Mouse (Mus musculus): Measurements from ENCODE around the gene Ccdc92b.

Ccdc92b gene

DNA sequence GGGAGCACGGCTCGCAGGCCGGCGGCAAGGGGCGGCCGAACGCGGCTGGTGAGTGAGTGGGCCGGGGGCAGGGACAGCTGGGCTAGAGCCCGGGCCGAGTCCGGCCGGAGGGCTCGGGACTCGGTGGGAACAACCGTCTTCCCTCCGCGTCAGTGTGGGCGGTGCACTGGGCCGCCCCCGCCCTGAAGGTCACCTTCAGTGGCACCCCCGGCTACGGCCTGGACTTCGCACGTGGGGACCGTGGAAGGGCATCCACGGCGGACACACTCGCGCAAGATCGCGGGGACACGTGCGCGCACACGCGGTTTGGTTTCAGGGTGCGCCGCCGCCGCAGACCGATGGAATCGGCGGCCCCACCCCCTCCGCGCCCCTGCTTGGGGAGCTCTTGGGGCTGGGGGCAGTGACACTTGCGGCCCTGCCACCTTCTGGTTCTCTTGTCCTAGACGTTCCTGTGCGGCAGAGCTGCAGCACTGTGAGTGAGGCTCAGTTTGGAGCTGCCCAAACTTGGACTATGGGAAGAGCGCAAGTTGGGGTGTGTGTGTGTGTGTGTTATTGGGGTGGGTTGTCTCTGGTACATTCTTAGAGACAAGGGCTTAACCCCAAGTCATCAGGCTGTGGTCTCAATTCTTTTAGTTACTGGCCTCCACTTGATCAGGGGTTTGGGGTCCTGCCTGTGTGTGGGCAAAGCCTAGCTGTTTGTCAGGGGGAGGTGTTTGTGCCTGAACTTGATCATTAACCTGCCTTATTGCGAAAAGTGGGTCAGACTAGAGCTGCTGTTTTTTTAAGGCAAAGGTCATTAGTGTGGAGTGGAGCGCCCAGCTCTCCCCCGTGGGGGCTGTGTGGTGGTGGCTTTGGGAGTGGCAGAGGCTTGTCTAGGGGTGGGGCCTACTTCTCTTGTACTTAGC, 30.5 kb downstream of the Ccdc92b start:
- DNase-seq (ENCODE audit: low read depth in 1 of 2, low spot score in 2 of 2): no peak

DNA sequence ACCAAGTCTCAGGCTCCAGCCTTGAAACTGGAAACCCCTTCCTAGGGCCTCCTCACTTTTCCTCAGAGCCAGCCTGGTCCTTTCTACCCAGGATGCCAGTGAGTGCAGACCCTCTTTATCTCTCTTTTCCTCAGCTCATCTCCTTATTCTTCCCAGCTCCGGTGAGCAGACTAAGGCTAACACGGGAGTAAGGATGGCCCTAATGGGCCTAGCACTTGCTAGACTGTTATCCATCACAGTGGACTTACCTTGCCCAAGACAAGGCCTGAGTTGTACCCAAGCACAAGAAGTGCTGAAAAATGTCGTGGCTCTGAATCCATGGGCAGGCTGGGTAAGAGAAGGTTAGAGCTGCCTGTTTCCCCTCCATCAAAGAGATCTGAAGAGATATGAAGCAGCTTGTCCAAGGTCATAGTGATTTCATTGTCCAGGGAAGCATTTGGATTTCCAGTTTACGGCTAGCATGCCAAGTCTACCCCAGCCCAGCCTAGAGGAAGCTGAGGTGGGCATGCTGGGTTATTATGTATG, 31.2 kb downstream of the Ccdc92b start:
- DNase-seq (ENCODE audit: low read depth in 1 of 2, low spot score in 2 of 2): no peak

DNA sequence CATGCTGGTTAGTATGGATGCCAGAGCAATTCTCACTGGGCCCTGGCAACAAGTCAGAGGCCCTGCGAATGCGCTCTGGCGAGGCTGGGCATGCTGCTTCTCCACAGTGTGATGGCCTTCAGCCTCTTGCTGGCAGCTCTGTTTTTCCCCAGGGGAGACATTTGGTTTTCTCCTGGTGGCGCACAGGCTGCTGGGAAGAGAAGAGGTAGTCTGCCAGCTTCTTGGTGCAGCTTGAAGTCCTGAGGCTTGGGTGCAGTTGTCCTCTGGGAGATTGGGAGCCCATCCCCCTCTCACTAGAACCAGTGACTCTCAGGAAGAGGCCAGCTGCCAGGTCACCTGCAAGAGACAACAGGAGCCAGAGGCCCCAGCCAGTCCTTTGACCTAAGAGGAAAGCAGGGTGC, 33.4 kb downstream of the Ccdc92b start:
- DNase-seq (ENCODE audit: low read depth in 1 of 2, low spot score in 2 of 2): no peak

DNA sequence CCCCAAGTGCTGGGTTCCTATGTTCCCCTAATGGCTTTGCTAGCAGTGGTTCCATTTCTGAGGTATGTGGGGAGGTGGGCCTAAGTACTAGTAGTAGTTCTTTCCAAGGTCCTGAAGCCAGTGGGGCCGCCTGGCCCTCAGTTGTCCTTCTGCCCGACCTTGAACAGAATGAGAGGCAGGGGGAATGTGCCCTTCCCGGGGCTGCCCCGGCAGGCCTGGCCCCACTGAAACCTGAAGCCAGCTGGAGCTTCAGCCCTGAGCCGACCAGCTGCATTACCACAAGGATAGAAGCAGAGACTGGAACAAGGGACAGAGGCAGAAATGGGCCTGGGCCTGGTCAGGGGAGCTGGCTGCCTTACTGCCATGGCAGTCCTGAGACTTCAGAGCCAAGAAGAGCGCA, 34.0 kb downstream of the Ccdc92b start:
- DNase-seq (ENCODE audit: low read depth in 1 of 2, low spot score in 2 of 2): no peak

DNA sequence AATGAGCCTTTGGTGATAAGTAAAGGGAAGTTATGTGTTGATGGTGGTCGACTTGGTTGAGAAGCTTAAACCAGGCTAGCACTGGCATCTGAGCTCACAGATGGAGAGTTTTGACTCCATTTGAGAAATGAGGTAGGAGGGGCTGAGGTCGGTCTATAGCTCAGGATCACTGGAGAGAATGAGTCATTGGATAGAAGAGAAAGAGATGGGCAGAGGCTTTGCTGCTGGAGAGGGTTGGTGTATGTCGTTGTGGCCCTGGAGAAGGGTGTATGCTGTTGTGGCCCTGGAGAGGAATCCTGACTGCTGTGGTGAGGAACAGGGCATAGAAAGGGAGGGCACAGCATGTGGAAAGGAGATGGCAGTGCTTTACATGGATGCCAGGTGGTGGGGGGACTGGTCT, 36.5 kb downstream of the Ccdc92b start:
- DNase-seq (ENCODE audit: low read depth in 1 of 2, low spot score in 2 of 2): no peak

DNA sequence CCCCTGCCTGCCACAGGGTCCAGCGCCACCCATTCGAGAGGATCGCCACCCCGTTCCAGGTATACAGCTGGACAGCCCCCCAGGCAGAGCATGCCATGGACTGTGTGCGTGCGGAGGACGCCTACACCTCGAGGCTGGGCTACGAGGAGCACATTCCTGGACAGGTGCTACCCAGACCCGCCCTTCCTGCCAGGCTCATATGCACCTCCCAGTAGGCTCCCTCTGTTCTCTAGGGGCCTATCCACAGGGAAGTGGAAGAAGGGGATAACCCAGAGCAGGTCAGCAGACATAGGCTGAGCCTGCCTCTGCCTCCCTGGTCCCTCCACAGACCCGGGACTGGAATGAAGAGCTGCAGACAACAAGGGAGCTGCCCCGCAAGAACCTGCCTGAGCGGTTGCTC, 40.9 kb downstream of the Ccdc92b start:
- no peak for DNase-seq (ENCODE audit: low read depth in 1 of 2, low spot score in 2 of 2)

DNA sequence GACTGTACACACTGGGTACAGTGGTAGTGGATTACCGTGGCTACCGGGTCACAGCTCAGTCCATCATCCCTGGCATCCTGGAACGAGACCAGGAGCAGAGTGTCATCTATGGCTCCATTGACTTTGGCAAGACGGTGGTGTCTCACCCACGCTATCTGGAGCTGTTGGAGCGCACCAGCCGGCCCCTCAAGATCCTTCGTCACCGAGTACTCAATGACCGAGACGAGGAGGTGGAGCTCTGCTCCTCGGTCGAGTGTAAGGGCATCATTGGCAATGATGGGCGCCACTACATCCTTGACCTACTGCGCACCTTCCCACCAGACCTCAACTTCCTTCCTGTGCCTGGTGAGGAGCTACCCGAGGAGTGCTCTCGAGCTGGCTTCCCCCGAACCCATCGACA, 42.2 kb downstream of the Ccdc92b start:
- DNase-seq (ENCODE audit: low read depth in 1 of 2, low spot score in 2 of 2): no peak

DNA sequence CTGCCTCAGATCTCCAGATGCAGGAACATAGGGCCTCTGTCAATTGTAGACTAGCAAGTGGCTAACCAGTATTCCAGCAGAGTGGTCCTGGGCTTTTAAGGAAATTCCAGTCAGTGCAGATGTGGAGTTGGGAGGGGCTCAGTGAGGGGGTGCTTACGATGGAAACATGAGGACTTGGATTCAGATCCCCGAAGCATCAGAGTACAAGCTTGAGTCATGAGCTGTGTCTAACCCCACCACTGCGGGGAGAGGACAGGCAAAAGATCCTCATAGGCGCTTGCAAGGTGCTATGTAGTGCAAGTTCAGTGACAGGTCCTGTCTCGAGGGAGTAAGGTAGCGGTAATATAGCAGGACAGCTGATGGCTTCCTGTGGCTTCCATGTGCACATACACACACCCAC, 42.8 kb downstream of the Ccdc92b start:
- no peak for DNase-seq (ENCODE audit: low read depth in 1 of 2, low spot score in 2 of 2)

DNA sequence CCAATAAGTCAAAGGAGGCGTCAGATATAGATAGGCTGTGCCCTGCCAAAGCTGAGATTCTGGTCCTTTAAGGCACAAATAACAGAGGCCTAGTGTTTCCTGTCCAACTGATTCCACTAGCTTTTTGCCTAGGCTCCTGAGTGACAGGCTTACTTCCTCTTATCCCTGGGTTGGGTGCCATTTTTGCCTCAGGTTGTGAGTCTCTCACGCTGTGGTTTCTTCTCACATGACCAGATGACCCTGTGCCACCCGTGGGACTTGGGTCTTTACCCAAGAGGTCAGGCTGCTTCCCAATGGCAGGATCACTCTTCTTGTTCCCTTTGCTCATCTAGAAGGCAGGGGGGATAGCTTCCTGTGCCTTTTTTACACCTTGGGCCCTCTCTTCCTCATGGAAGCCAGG, 44.9 kb downstream of the Ccdc92b start:
- DNase-seq (ENCODE audit: low read depth in 1 of 2, low spot score in 2 of 2): no peak

DNA sequence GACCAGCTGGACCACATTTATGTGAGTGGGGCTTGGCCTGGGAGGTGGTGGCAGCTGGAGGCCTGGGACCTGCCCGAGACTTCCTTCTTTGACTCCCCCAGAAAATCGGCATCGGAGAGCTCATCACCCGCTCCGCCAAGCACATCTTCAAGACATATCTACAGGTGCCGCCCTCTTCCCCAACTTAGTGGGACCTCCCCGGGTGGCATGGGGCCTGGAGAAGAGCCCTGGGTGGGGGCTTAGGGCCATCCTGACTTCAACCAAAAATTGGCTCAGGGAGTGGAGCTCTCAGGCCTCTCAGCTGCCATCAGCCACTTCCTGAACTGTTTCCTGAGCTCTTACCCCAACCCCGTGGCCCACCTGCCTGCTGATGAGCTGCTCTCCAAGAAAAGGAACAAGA, 45.5 kb downstream of the Ccdc92b start:
- DNase-seq (ENCODE audit: low read depth in 1 of 2, low spot score in 2 of 2): no peak

DNA sequence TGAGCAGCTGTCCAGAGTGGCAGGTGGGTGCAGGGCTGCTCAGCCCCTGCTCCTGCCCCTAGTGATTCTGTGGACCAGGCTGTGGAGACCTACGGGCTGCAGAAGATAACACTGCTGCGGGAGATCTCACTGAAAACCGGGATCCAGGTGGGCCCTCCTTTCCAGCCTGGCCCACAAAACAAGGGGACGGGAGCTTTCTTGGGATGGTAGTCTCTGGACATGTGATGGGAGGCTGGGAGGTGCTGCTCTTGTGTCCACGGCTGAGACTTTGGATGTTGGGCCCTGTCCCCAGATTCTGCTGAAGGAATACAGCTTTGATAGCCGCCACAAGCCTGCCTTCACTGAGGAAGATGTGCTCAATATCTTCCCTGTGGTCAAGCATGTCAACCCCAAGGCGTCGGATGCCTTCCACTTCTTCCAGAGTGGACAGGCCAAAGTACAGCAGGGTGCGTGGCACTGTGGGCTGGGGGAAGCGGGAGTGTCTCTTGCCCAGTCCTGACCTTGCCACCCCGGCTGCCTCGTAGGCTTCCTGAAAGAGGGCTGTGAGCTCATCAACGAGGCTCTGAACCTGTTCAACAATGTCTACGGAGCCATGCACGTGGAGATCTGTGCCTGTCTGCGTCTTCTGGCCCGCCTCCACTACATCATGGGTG, 46.4 kb downstream of the Ccdc92b start:
- no peak for DNase-seq (ENCODE audit: low read depth in 1 of 2, low spot score in 2 of 2)

DNA sequence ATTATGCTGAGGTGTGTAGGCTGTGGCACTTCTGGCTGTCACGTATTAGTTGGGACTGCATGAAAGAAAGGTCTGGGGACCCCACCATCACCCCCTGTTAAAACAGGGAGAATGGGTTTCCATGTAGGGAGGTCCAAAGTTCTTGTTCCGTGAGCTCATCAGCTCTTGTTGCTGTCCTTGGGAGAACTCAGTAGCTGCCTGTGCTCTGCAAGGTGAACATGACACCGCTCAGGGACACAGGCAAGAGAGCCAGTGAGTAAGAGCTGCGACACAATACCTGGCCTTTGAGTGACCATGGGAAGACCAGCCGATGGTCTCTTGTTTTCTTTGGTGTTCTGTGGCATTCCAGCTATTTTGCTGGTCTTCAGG, 46.9 kb downstream of the Ccdc92b start:
- DNase-seq (ENCODE audit: low read depth in 1 of 2, low spot score in 2 of 2): no peak

DNA sequence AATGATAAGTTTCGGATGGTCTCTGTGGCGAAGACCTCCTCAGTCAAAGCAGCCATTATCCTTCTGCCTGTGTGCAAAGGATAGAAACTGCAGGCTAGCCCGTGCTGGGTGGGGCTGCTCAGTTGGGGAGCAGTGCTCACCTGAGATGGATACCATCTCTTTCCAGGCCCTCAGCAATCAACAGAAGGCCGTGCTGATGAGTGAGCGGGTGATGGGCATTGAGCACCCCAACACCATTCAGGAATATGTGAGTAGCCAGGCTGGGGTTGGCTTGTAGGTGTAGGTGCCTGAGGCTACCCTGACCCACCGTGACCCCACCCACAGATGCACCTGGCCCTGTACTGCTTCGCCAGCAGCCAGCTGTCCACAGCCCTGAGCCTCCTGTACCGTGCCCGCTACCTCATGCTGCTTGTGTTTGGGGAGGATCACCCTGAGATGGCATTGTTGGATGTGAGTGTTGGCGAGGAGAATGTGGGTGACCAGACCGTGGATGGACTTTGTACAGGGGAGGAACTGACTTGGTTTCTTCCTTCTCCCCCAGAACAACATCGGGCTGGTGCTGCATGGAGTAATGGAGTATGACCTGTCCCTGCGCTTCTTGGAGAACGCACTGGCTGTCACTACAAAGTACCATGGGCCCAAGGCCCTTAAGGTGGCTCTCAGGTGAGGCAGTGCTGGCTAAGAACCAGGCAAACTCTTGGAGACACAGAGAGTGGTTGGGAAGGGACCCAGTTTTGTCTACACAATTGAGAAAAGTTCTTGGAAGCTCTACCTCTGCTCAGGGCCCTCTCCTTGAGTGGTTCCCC, 47.6 kb downstream of the Ccdc92b start:
- DNase-seq (ENCODE audit: low read depth in 1 of 2, low spot score in 2 of 2): no peak

DNA sequence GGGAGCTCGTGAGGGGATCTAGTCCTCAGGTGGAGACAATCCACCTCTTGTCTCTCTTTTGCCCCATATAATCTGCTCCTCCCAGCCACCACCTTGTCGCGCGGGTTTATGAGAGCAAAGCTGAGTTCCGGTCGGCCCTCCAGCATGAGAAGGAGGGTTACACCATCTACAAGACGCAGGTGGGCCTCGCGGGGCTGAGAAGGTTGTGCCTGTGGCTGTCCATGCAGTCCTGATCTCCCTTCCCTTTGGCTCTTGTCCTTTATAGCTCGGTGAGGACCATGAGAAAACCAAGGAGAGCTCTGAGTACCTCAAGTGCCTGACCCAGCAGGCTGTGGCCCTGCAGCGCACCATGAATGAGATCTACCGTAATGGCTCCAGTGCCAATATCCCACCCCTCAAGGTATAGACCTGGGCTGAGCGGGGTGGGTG, 48.2 kb downstream of the Ccdc92b start:
- DNase-seq (ENCODE audit: low read depth in 1 of 2, low spot score in 2 of 2): no peak

DNA sequence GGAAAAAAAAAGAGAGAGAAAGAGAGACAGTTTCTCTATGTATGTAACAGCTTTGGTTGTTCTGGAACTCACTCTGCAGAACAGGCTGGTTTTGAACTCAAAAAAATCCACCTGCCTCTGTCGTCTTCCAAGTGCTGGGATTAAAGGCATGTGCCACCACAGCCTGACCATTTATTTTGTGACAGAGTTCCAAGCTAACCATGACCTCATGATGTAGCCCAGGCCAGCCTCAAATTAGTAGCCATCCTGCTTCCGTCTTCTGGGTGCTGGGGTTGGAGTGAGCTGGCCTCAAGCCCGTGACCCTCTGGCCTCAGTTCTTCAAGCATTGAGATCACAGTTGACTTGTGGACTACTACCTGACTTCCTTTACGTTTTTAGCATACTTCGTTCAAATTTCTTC, 49.1 kb downstream of the Ccdc92b start:
- DNase-seq (ENCODE audit: low read depth in 1 of 2, low spot score in 2 of 2): no peak

DNA sequence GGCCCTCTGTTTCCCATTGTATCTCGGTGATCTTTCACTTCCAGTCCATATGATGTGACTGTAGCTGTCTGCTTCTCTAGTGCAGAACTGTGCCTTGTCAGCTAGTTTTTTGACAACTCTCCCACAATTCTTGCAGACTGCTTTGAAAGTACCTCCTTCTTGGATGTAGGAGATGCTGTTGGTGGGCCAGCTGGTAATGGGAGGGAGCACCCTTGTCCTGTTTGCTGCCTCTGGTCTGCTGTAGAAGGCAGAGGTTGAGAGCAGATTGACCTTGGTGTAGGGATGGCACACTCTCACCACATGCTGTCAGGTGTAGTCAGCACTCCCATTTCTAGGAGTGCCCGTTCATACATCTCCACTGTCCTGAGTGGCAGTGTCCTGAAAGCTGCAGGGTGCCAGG, 49.6 kb downstream of the Ccdc92b start:
- no peak for DNase-seq (ENCODE audit: low read depth in 1 of 2, low spot score in 2 of 2)

DNA sequence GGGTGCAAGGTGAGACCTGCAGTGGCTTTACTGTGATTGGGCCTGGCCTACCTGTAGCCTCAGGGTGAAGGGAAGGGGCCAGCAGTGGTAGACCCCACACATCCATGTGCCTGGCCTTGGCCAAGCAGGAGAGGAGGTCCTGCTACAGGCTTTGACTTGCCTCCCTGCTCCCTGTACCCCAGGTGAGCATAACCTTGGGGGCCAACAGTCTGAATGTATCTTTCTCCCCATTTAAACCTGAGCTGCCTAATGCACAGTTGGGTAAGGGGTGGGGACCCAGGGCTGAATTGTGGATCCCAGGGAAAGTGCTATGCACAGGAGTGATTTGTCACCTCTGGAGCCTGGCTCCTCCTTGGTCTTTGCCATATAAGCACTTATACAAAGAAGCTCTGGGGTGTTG, 50.7 kb downstream of the Ccdc92b start:
- no peak for DNase-seq (ENCODE audit: low read depth in 1 of 2, low spot score in 2 of 2)

DNA sequence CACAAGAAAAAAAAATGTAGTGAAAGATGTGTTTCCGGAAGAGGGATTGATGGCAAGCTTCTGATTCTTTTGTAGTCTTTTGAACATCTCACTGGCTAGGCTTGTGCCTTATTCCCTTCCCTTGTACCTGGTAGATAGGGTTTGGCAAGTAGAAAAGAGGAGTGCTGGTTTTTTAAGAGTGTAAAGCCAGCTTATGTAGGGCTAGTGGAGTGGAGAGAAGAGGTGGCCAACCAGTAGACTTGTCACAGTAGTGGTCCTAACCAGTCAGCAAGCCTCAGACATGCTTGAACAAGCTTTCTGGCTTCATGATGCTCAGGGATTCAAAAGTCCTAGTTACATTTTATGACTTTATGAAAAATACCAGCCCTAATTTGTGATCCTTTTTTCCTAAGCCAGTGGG, 51.6 kb downstream of the Ccdc92b start:
- DNase-seq (ENCODE audit: low read depth in 1 of 2, low spot score in 2 of 2): no peak

DNA sequence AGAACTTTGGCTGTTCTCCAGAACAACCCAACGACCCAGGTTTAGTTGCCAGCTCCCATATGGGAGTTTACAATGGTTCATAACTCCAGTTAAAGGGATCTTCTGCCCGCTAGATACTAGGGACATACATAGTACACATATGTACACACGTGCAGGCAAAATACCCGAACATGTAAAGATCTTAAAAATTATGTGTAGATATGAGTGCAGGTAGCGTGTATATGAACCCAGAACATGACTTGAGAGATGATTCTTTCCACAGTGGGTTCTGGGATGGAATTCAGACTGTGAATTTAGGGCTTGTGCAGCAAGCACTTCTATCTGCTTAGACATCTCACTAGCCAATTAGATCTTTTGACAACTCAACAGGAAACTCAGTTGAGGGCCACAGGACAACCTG, 52.4 kb downstream of the Ccdc92b start:
- DNase-seq (ENCODE audit: low read depth in 1 of 2, low spot score in 2 of 2): no peak

DNA sequence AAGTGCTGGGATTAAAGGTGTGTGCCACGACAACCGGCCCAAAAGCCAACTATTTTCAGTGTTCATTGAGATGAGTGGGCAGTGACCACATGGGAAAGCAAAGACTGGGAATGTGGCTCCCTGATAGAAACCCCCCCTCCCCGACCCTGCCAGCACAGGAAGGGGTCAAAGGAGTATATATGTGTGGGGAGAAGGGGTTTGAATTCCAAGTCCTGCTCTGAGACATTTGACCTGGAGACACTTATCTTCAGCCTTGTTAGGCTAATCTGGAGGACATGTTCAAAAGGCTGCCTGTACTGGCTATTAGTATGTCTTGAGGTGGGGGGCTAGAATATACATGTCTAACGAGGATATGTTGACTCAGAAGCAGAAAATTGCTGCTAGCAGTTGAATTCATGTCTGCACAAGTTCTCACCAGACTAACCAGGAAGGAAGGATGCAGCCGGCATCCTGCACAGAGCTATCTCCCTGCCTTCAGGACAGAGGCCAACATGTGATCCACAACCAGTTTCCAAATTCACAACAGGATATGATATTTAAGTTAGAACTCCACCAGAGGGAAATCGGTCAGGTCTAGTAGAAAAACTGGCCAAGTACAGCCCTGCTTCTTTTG, 53.6 kb downstream of the Ccdc92b start:
- no peak for DNase-seq (ENCODE audit: low read depth in 1 of 2, low spot score in 2 of 2)

DNA sequence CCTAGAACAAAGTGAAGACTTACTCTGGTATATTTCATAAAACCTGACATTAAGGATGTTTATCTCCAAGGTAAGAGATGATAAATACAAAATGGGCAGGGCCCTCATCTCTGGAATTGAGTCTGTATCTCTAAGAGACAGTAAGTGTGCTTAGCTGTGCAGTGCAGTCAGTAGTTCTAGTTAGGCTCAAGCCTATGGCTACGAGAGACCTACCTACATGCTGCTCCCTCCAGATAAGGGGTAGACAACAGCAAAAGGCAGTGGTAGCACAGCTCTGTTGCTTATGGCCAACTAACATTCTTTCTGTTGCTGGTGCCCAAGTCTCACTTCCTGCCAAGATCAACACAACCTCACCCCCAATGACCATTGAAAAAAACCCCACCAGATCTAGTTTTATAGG, 54.2 kb downstream of the Ccdc92b start:
- no peak for DNase-seq (ENCODE audit: low read depth in 1 of 2, low spot score in 2 of 2)

Measured in monocyte, adult 2 months (primary cell).